Mouse (Mus musculus) spleen, adult 2 months (tissue): ENCODE data around the gene Shc2. TPM values are rescaled to one million over a fixed set of nuclear protein-coding genes. Genes with fewer than 3 reads are reported as not detected.

ENCODE experiments used
- DNase-seq, 2 experiments: peaks; one replicate each; pipeline versions ENCODE4 v3.0.0 to v3.0.0-alpha.2; 2012 to 2021; ENCODE audit warnings: low spot score in 2 of 2, low read depth in 1 of 2
- H3K27ac ChIP-seq: fragments of 200-500 bp; 2 replicates; pipeline ENCODE4 v1.5.1; 2012; ENCODE audit warnings: low read length, inconsistent platforms; ENCODE audit not compliant: insufficient read depth
- H3K27me3 ChIP-seq: fragments of 200-500 bp; 2 replicates; pipeline ENCODE4 v1.6.1; 2012; ENCODE audit warnings: mild to moderate bottlenecking, moderate library complexity, low read length, inconsistent platforms; ENCODE audit not compliant: control insufficient read depth, insufficient read depth
- H3K36me3 ChIP-seq: fragments of 200-500 bp; 2 replicates; pipeline ENCODE4 v1.6.1; 2012; ENCODE audit warnings: mild to moderate bottlenecking, low read length, inconsistent platforms; ENCODE audit not compliant: control insufficient read depth, insufficient read depth
- H3K4me1 ChIP-seq: fragments of 200-500 bp; 2 replicates; pipeline ENCODE4 v1.6.1; 2011; ENCODE audit warnings: inconsistent platforms; ENCODE audit not compliant: control insufficient read depth, insufficient read depth, insufficient read length
- H3K4me3 ChIP-seq: fragments of 200-500 bp; 2 replicates; pipeline ENCODE4 v1.5.1; 2011; ENCODE audit warnings: mild to moderate bottlenecking, inconsistent platforms; ENCODE audit not compliant: insufficient read depth, insufficient read length; ENCODE audit errors: extremely low read depth
- CTCF ChIP-seq: fragments of 200-500 bp; IDR thresholded peaks from 2 replicates; pipeline ENCODE4 v1.5.1; 2011; ENCODE audit warnings: mild to moderate bottlenecking, inconsistent platforms; ENCODE audit not compliant: insufficient read depth, insufficient read length, insufficient replicate concordance; ENCODE audit errors: extremely low read depth
- POLR2A ChIP-seq: fragments of 200-500 bp; IDR thresholded peaks from 2 replicates; pipeline ENCODE4 v1.6.1; 2011; ENCODE audit warnings: low read depth, low read length, inconsistent platforms
- WGBS: fragments of 180-500 bp; shearing (Covaris S2); methylation state at CpG from one replicate; pipeline ENCODE4 v1.1.7; 2018; 5-methylcytosine and 5-hydroxymethylcytosine counted together
- polyA plus RNA-seq: library from polyadenylated mRNA; depleted of rRNA; stranded (reverse); fragments of >200 nt; gene quantifications from 2 replicates; pipeline ENCODE4 v1.2.3, GENCODE M21; 2012; rRNA removed

The Shc2 gene
- polyA plus RNA-seq, 1 experiment, result 1.3 TPM

- Histone ChIP-seq H3K27me3 (no peaks in the 10 kb centered on the region), H3K4me3 (no peak overlapping the region), H3K36me3 (no peaks in the 10 kb centered on the region), H3K27ac (no peak overlapping the region), H3K4me1 (no peaks in the 10 kb centered on the region)
- DNase-seq, result no peak
- no peak for TF ChIP-seq CTCF
- TF ChIP-seq POLR2A, result no peak
- WGBS, result 92% methylated on average over 6 of the region's 6 CpGs
Measured at GRCm38 (mm10) chr10:79574796-79575195, 62.9 kb downstream of the Shc2 start.

GRCm38 (mm10) chr10:79574350-79574749 is 63.4 kb downstream of the Shc2 start:
- TF ChIP-seq CTCF (no peak), POLR2A (no peak)
- 80% methylated on average over 8 of the region's 8 CpGs for WGBS

GRCm38 (mm10) chr10:79573611-79574010 is 64.1 kb downstream of the Shc2 start:
- no peak overlapping the region for H3K27ac ChIP-seq
- no peaks in the 10 kb centered on the region for H3K36me3 ChIP-seq
- no peak for TF ChIP-seq CTCF
- no peak for TF ChIP-seq POLR2A
- DNase-seq, result no peak
- no peaks in the 10 kb centered on the region for H3K4me1 ChIP-seq
- 85% methylated on average over 6 of the region's 6 CpGs for WGBS
- no peaks in the 10 kb centered on the region for H3K27me3 ChIP-seq
- H3K4me3 ChIP-seq, result no peak overlapping the region

More at GRCm38 (mm10) chr10:79574350-79574749, 63.4 kb downstream of the Shc2 start:
- Histone ChIP-seq H3K4me1 (no peaks in the 10 kb centered on the region), H3K4me3 (no peak overlapping the region), H3K27me3 (no peaks in the 10 kb centered on the region), H3K27ac (no peak overlapping the region), H3K36me3 (no peaks in the 10 kb centered on the region)
- no peak for DNase-seq

- no peak for DNase-seq
- H3K27me3 ChIP-seq, result no peaks in the 10 kb centered on the region
- TF ChIP-seq CTCF, result no peak
- TF ChIP-seq POLR2A, result no peak
- WGBS, result 87% methylated on average over 2 of the region's 2 CpGs
- H3K4me3 ChIP-seq, result no peak overlapping the region
- H3K27ac ChIP-seq, result no peak overlapping the region
- no peaks in the 10 kb centered on the region for H3K36me3 ChIP-seq
- H3K4me1 ChIP-seq, result no peaks in the 10 kb centered on the region
Measured at GRCm38 (mm10) chr10:79571314-79571713, 66.4 kb downstream of the Shc2 start.

- 91% methylated on average over 5 of the region's 5 CpGs for WGBS
- DNase-seq, result no peak
- TF ChIP-seq POLR2A (no peak), CTCF (no peak)
Measured at GRCm38 (mm10) chr10:79569921-79570320, 67.8 kb downstream of the Shc2 start.

More at GRCm38 (mm10) chr10:79569921-79570320, 67.8 kb downstream of the Shc2 start:
- Histone ChIP-seq H3K4me1 (no peaks in the 10 kb centered on the region), H3K27me3 (no peaks in the 10 kb centered on the region), H3K27ac (no peak overlapping the region), H3K36me3 (no peaks in the 10 kb centered on the region), H3K4me3 (no peak overlapping the region)

Other genes with a start within 250 kb of the Shc2 start
- not detected in 2 replicates for gene Vmn2r83, start 169.2 kb downstream of the Shc2 start, polyA plus RNA-seq
- gene Plpp2, start 104.1 kb downstream of the Shc2 start, polyA plus RNA-seq, result 6.7 and 8.9 TPM in 2 replicates
- gene Mier2, start 82.7 kb downstream of the Shc2 start, polyA plus RNA-seq, result 63.7 and 92.1 TPM in 2 replicates
- 0.18 and 0.72 TPM in 2 replicates for gene Theg, start 50.6 kb downstream of the Shc2 start, polyA plus RNA-seq
- gene C2cd4c, start 23.9 kb downstream of the Shc2 start, polyA plus RNA-seq, result not detected in 2 replicates
- not detected in 2 replicates for gene Odf3l2, start 7.8 kb upstream of the Shc2 start, polyA plus RNA-seq
- 22.0 and 33.9 TPM in 2 replicates for gene Madcam1, start 26.6 kb upstream of the Shc2 start, polyA plus RNA-seq
- gene Tpgs1, start 31.5 kb upstream of the Shc2 start, polyA plus RNA-seq, result 47.9 and 77.7 TPM in 2 replicates
- 119 and 143 TPM in 2 replicates for gene Cdc34, start 44.3 kb upstream of the Shc2 start, polyA plus RNA-seq
- gene Gzmm, start 51.1 kb upstream of the Shc2 start, polyA plus RNA-seq, result 1.7 and 1.8 TPM in 2 replicates
- 208 and 255 TPM in 2 replicates for gene Bsg, start 66.6 kb upstream of the Shc2 start, polyA plus RNA-seq
- gene Hcn2, start 78.7 kb upstream of the Shc2 start, polyA plus RNA-seq, result 0.77 and 1.5 TPM in 2 replicates
- gene Polrmt, start 108.7 kb upstream of the Shc2 start, polyA plus RNA-seq, result 60.5 and 62.5 TPM in 2 replicates
- not detected in 2 replicates for gene Fgf22, start 117.2 kb upstream of the Shc2 start, polyA plus RNA-seq
- 122 and 217 TPM in 2 replicates for gene Rnf126, start 129.0 kb upstream of the Shc2 start, polyA plus RNA-seq
- gene Fstl3, start 139.4 kb upstream of the Shc2 start, polyA plus RNA-seq, result 5.8 and 10.9 TPM in 2 replicates
- gene Prss57, start 153.0 kb upstream of the Shc2 start, polyA plus RNA-seq, result 1.4 and 1.6 TPM in 2 replicates
- 9.2 and 14.6 TPM in 2 replicates for gene Palm, start 155.7 kb upstream of the Shc2 start, polyA plus RNA-seq
- 0.07 and 0.18 TPM in 2 replicates for gene Misp, start 183.1 kb upstream of the Shc2 start, polyA plus RNA-seq
- 251 and 315 TPM in 2 replicates for gene Ptbp1, start 216.5 kb upstream of the Shc2 start, polyA plus RNA-seq
- 25.6 and 39.2 TPM in 2 replicates for gene Prtn3, start 236.6 kb upstream of the Shc2 start, polyA plus RNA-seq
- 3.6 and 4.0 TPM in 2 replicates for gene Plppr3, start 236.7 kb upstream of the Shc2 start, polyA plus RNA-seq
- 33.0 and 61.9 TPM in 2 replicates for gene Elane, start 248.3 kb upstream of the Shc2 start, polyA plus RNA-seq